In the genomic region with DNA sequence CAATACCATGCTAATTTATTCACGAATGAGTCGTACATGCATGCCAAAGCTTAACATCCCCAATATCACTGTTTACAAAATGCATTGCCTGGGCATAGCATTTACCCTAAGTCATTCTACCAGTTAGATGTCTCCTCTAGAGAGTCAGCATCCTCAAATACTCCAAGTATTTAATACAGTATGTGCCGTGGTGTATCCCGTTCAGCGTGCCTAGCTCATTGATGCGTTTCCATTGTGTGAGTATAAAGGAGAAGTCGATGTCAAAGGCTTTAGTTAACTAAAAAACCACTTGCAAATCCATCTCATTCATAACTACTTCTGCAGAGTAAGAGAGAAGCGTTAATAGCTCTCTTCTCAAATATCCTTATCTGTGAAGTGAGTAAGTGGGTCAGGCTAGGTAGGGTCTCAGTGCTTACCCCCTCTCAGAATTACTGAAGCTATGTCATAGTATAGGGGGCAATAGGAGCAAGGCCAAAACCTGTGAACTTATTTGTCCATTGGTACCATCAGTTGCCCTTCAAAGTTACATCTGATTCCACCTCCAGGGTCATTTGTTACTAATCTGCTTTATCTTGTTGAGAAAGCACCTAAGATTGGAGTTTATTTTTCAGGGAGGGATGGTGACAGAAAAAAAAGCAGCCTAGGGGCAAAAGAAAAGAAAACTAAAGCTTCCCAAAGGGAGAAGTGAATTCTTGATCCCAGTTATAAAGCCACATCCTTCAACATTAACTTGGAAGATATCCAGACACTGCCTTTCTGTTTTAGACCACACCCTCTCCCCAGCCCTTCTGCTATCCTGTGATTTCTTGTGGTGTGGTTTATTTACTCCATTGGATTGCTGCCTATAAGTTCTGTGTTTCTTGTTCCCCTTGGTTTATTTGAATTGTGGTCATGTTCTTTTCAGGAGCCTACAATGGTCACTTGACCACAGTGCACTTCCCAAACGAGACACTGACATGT, we compare ENCODE assay signal across 12 mouse cellular contexts.
A peak's percentile ranks its signal among the peaks of the same experiment; 100 is the strongest.
DNase-seq lines count a peak whose midpoint lies in the region; ATAC-seq lines count a peak whose summit lies in the region.
"Had no signal": no experiment of that assay in that cellular context is flagged by ENCODE, and none has a peak within 500 bp of the region (broad histone marks: within the 10 kb centered on the region; RNA-seq: fewer than 3 reads in every experiment).

No protein-coding gene starts in this region.

- 41% methylated on average over 9 of the region's 9 CpGs for WGBS in forebrain, embryonic 13.5 days
- WGBS in forebrain, embryonic 11.5 days = 75% methylated on average over 9 of the region's 9 CpGs
- WGBS in forebrain, embryonic 16.5 days = 23% methylated on average over 9 of the region's 9 CpGs
- 25% methylated on average over 9 of the region's 9 CpGs for WGBS in midbrain, embryonic 14.5 days

- H3K36me3 ChIP-seq in forebrain, embryonic 13.5 days (ENCODE audit: poor library complexity, severe bottlenecking) = peaks cover 69% of the 10 kb centered on the region
- peaks cover 19% of the 10 kb centered on the region for H3K36me3 ChIP-seq in forebrain, embryonic 11.5 days (ENCODE audit: control insufficient read depth, insufficient read depth, low read length)
- peaks cover 30% of the 10 kb centered on the region for H3K36me3 ChIP-seq in forebrain, embryonic 16.5 days (ENCODE audit: control insufficient read depth, insufficient read depth)
- H3K36me3 ChIP-seq in midbrain, embryonic 14.5 days (ENCODE audit: control insufficient read depth, insufficient read depth, low read length) = peaks cover 72% of the 10 kb centered on the region

- DNase-seq in forebrain, embryonic 11.5 days (ENCODE audit: low spot score) = no peak
- peak; percentile 76 for DNase-seq in 3134 (ENCODE audit: extremely low read depth, insufficient read length, low spot score)
- peak; percentile 53 for DNase-seq in midbrain, embryonic 14.5 days
- no peak for DNase-seq in adrenal gland, postnatal 36 days
- no peak for DNase-seq in spleen, adult 12 weeks (ENCODE audit: low spot score)
- DNase-seq in gastrocnemius, postnatal 4 days (ENCODE audit: low spot score in 2 of 2) = no peak
- DNase-seq: B cell, adult 2 months; lung, postnatal 4 days; right cerebral cortex, postnatal 25 days had no signal

- no peaks in the 10 kb centered on the region for H3K27me3 ChIP-seq in forebrain, embryonic 13.5 days
- no peaks in the 10 kb centered on the region for H3K27me3 ChIP-seq in forebrain, embryonic 11.5 days (ENCODE audit: control insufficient read depth, insufficient read depth, low read length)
- no peaks in the 10 kb centered on the region for H3K27me3 ChIP-seq in forebrain, embryonic 16.5 days (replicated peaks; ENCODE audit: control insufficient read depth, insufficient read depth, low read length)
- H3K27me3 ChIP-seq in midbrain, embryonic 14.5 days (ENCODE audit: control insufficient read depth, insufficient read depth, low read length) = no peaks in the 10 kb centered on the region

- peak overlapping the region; percentile 56 for H3K4me2 ChIP-seq in forebrain, embryonic 13.5 days
- H3K4me2 ChIP-seq in forebrain, embryonic 11.5 days (ENCODE audit: low read depth, low read length, severe bottlenecking) = no peak overlapping the region
- peak overlapping the region; percentile 66 for H3K4me2 ChIP-seq in forebrain, embryonic 16.5 days (ENCODE audit: low read length)
- H3K4me2 ChIP-seq in midbrain, embryonic 14.5 days (ENCODE audit: low read length) = peak overlapping the region; percentile 81

- peak overlapping the region; percentile 19 for H3K4me3 ChIP-seq in forebrain, embryonic 13.5 days
- no peak overlapping the region for H3K4me3 ChIP-seq in forebrain, embryonic 11.5 days (ENCODE audit: low read depth, low read length)
- H3K4me3 ChIP-seq in forebrain, embryonic 16.5 days (replicated peaks; ENCODE audit: low read length) = peak overlapping the region; percentile 33
- H3K4me3 ChIP-seq in midbrain, embryonic 14.5 days (replicated peaks; ENCODE audit: low read depth, low read length) = peak overlapping the region; percentile 83

- ATAC-seq in forebrain, embryonic 13.5 days = no peak
- no peak for ATAC-seq in forebrain, embryonic 11.5 days (replicated peaks; ENCODE audit: low FRiP score)
- ATAC-seq in forebrain, embryonic 16.5 days = no peak
- no peak for ATAC-seq in midbrain, embryonic 14.5 days (ENCODE audit: low FRiP score, low TSS enrichment)
- ATAC-seq: intestine, embryonic 16.5 days had no signal

- no peaks in the 10 kb centered on the region for H3K9me3 ChIP-seq in forebrain, embryonic 13.5 days (replicated peaks)
- H3K9me3 ChIP-seq in forebrain, embryonic 11.5 days (ENCODE audit: control insufficient read depth, low read length) = no peaks in the 10 kb centered on the region
- no peaks in the 10 kb centered on the region for H3K9me3 ChIP-seq in forebrain, embryonic 16.5 days (ENCODE audit: control insufficient read depth, low read length)
- H3K9me3 ChIP-seq in midbrain, embryonic 14.5 days (ENCODE audit: control insufficient read depth, low read length) = no peaks in the 10 kb centered on the region

- H3K27ac ChIP-seq in forebrain, embryonic 13.5 days = peak overlapping the region; percentile 71
- no peak overlapping the region for H3K27ac ChIP-seq in forebrain, embryonic 11.5 days (ENCODE audit: low read depth, low read length)
- H3K27ac ChIP-seq in forebrain, embryonic 16.5 days (ENCODE audit: low read length) = peak overlapping the region; percentile 73
- H3K27ac ChIP-seq in midbrain, embryonic 14.5 days (replicated peaks; ENCODE audit: low read depth, low read length) = peak overlapping the region; percentile 82

- peak overlapping the region; percentile 56 for H3K9ac ChIP-seq in forebrain, embryonic 13.5 days
- no peak overlapping the region for H3K9ac ChIP-seq in forebrain, embryonic 11.5 days (ENCODE audit: low read length)
- peak overlapping the region; percentile 61 for H3K9ac ChIP-seq in forebrain, embryonic 16.5 days (replicated peaks; ENCODE audit: low read depth, low read length)
- H3K9ac ChIP-seq in midbrain, embryonic 14.5 days (replicated peaks; ENCODE audit: low read length) = peak overlapping the region; percentile 50

- peaks cover 72% of the 10 kb centered on the region for H3K4me1 ChIP-seq in forebrain, embryonic 13.5 days
- peaks cover 11% of the 10 kb centered on the region for H3K4me1 ChIP-seq in forebrain, embryonic 11.5 days (replicated peaks; ENCODE audit: control insufficient read depth, insufficient read depth, low read length)
- peaks cover 49% of the 10 kb centered on the region for H3K4me1 ChIP-seq in forebrain, embryonic 16.5 days (replicated peaks; ENCODE audit: control insufficient read depth, insufficient read depth, low read length)
- peaks cover 46% of the 10 kb centered on the region for H3K4me1 ChIP-seq in midbrain, embryonic 14.5 days (ENCODE audit: control insufficient read depth, insufficient read depth, low read length)

Comparison
In these comparisons a context has a peak if more than half of its experiments do, and no peak if none do; other contexts are left out.
1. DNase-seq: peak in 3134 (single experiment) and midbrain, embryonic 14.5 days (single experiment); none in forebrain, embryonic 11.5 days (single experiment), adrenal gland, postnatal 36 days (0 of 2), spleen, adult 12 weeks (single experiment) and gastrocnemius, postnatal 4 days (0 of 2).